Mouse (Mus musculus): Measurements from ENCODE around the gene Snapc1. TPM values are rescaled to one million over a fixed set of nuclear protein-coding genes. Genes with fewer than 3 reads are reported as not detected.

The Snapc1 gene
- polyA plus RNA-seq, 1 experiment from 2014 or later: 9.5 TPM

- H3K27ac ChIP-seq: no peak overlapping the region
- no peaks in the 10 kb centered on the region for H3K9me3 ChIP-seq (replicated peaks)
- no peak overlapping the region for H3K4me2 ChIP-seq
- peaks cover 24% of the 10 kb centered on the region for H3K4me1 ChIP-seq
- no peaks in the 10 kb centered on the region for H3K27me3 ChIP-seq (replicated peaks)
- no peak for ATAC-seq
- no peak overlapping the region for H3K4me3 ChIP-seq
- no peak overlapping the region for H3K9ac ChIP-seq
- WGBS (ENCODE audit: insufficient replicate concordance): 53% methylated on average over 5 of the region's 5 CpGs
- H3K36me3 ChIP-seq: no peaks in the 10 kb centered on the region
Observed at GRCm38 (mm10) chr12:73954785-73955184, 9.5 kb upstream of the Snapc1 start.

- no peak overlapping the region for H3K4me3 ChIP-seq
- no peaks in the 10 kb centered on the region for H3K9me3 ChIP-seq (replicated peaks)
- no peaks in the 10 kb centered on the region for H3K27me3 ChIP-seq (replicated peaks)
- no peaks in the 10 kb centered on the region for H3K36me3 ChIP-seq
- no peak overlapping the region for H3K9ac ChIP-seq
- WGBS (ENCODE audit: insufficient replicate concordance): 81% methylated on average over 3 of the region's 3 CpGs
- ATAC-seq: no peak
- H3K4me1 ChIP-seq: peaks cover 21% of the 10 kb centered on the region
- no peak overlapping the region for H3K4me2 ChIP-seq
- no peak overlapping the region for H3K27ac ChIP-seq
Observed at GRCm38 (mm10) chr12:73957676-73958075, 6.6 kb upstream of the Snapc1 start.

GRCm38 (mm10) chr12:73958830-73959229 is 5.5 kb upstream of the Snapc1 start:
- Histone ChIP-seq H3K4me1 (peaks cover 15% of the 10 kb centered on the region), H3K4me3 (no peak overlapping the region), H3K27me3 (replicated peaks) (no peaks in the 10 kb centered on the region), H3K27ac (no peak overlapping the region), H3K36me3 (no peaks in the 10 kb centered on the region), H3K9me3 (replicated peaks) (no peaks in the 10 kb centered on the region), H3K9ac (no peak overlapping the region), H3K4me2 (no peak overlapping the region)
- 64% methylated on average over 2 of the region's 2 CpGs for WGBS (ENCODE audit: insufficient replicate concordance)
- no peak for ATAC-seq

- WGBS (ENCODE audit: insufficient replicate concordance): 89% methylated on average over 8 of the region's 8 CpGs
- no peak overlapping the region for H3K4me2 ChIP-seq
- peaks cover 13% of the 10 kb centered on the region for H3K4me1 ChIP-seq
- no peak overlapping the region for H3K4me3 ChIP-seq
- no peak for ATAC-seq
- no peak overlapping the region for H3K9ac ChIP-seq
- no peaks in the 10 kb centered on the region for H3K27me3 ChIP-seq (replicated peaks)
- no peak overlapping the region for H3K27ac ChIP-seq
- peaks cover 57% of the 10 kb centered on the region for H3K36me3 ChIP-seq
- 0 out of 2 replicates have a peak, but pooled peaks cover 4% of the 10 kb centered on the region for H3K9me3 ChIP-seq (replicated peaks)
Observed at GRCm38 (mm10) chr12:73969142-73969541, 4.9 kb downstream of the Snapc1 start.

GRCm38 (mm10) chr12:73974584-73974983 is 10.3 kb downstream of the Snapc1 start:
- WGBS (ENCODE audit: insufficient replicate concordance): 85% methylated on average over 6 of the region's 6 CpGs
- H3K9ac ChIP-seq: no peak overlapping the region
- 0 out of 2 replicates have a peak, but pooled peaks cover 4% of the 10 kb centered on the region for H3K9me3 ChIP-seq (replicated peaks)
- H3K4me1 ChIP-seq: no peaks in the 10 kb centered on the region
- no peaks in the 10 kb centered on the region for H3K27me3 ChIP-seq (replicated peaks)
- H3K27ac ChIP-seq: no peak overlapping the region
- no peak for ATAC-seq
- peaks cover 75% of the 10 kb centered on the region for H3K36me3 ChIP-seq
- H3K4me3 ChIP-seq: no peak overlapping the region
- H3K4me2 ChIP-seq: no peak overlapping the region

GRCm38 (mm10) chr12:73978144-73978543 is 13.9 kb downstream of the Snapc1 start:
- Histone ChIP-seq H3K27ac (no peak overlapping the region), H3K4me2 (no peak overlapping the region), H3K4me3 (no peak overlapping the region), H3K9ac (no peak overlapping the region), H3K27me3 (replicated peaks) (no peaks in the 10 kb centered on the region), H3K9me3 (replicated peaks) (no peaks in the 10 kb centered on the region), H3K36me3 (peaks cover 67% of the 10 kb centered on the region), H3K4me1 (no peaks in the 10 kb centered on the region)
- no peak for ATAC-seq
- 76% methylated on average over 3 of the region's 3 CpGs for WGBS (ENCODE audit: insufficient replicate concordance)

GRCm38 (mm10) chr12:73979667-73980066 is 15.4 kb downstream of the Snapc1 start:
- no peaks in the 10 kb centered on the region for H3K9me3 ChIP-seq (replicated peaks)
- no peaks in the 10 kb centered on the region for H3K27me3 ChIP-seq (replicated peaks)
- no peaks in the 10 kb centered on the region for H3K4me1 ChIP-seq
- H3K9ac ChIP-seq: no peak overlapping the region
- no peak overlapping the region for H3K4me3 ChIP-seq
- WGBS (ENCODE audit: insufficient replicate concordance): 77% methylated on average over 5 of the region's 5 CpGs
- no peak overlapping the region for H3K4me2 ChIP-seq
- H3K36me3 ChIP-seq: peaks cover 69% of the 10 kb centered on the region
- ATAC-seq: no peak
- H3K27ac ChIP-seq: no peak overlapping the region

- Histone ChIP-seq H3K4me2 (no peak overlapping the region), H3K4me3 (no peak overlapping the region), H3K9me3 (replicated peaks) (no peaks in the 10 kb centered on the region), H3K27ac (no peak overlapping the region), H3K27me3 (replicated peaks) (no peaks in the 10 kb centered on the region), H3K4me1 (no peaks in the 10 kb centered on the region), H3K9ac (no peak overlapping the region), H3K36me3 (peaks cover 68% of the 10 kb centered on the region)
- ATAC-seq: no peak
- 84% methylated on average over 14 of the region's 14 CpGs for WGBS (ENCODE audit: insufficient replicate concordance)
Observed at GRCm38 (mm10) chr12:73982533-73982932, 18.3 kb downstream of the Snapc1 start.

GRCm38 (mm10) chr12:73986299-73986698 is 22.0 kb downstream of the Snapc1 start:
- Histone ChIP-seq H3K4me2 (no peak overlapping the region), H3K4me3 (no peak overlapping the region), H3K27me3 (replicated peaks) (no peaks in the 10 kb centered on the region), H3K9me3 (replicated peaks) (no peaks in the 10 kb centered on the region), H3K27ac (no peak overlapping the region), H3K36me3 (peaks cover 38% of the 10 kb centered on the region), H3K4me1 (no peaks in the 10 kb centered on the region), H3K9ac (no peak overlapping the region)
- no peak for ATAC-seq
- WGBS (ENCODE audit: insufficient replicate concordance): 87% methylated on average over 7 of the region's 7 CpGs

- no peak for ATAC-seq
- H3K27ac ChIP-seq: no peak overlapping the region
- no peak overlapping the region for H3K4me2 ChIP-seq
- no peak overlapping the region for H3K9ac ChIP-seq
- H3K27me3 ChIP-seq (replicated peaks): no peaks in the 10 kb centered on the region
- WGBS (ENCODE audit: insufficient replicate concordance): 77% methylated on average over 4 of the region's 4 CpGs
- H3K9me3 ChIP-seq (replicated peaks): no peaks in the 10 kb centered on the region
- no peak overlapping the region for H3K4me3 ChIP-seq
- H3K4me1 ChIP-seq: no peaks in the 10 kb centered on the region
- peaks cover 22% of the 10 kb centered on the region for H3K36me3 ChIP-seq
Observed at GRCm38 (mm10) chr12:73988393-73989008, 24.2 kb downstream of the Snapc1 start.

- H3K27me3 ChIP-seq (replicated peaks): peaks cover 2% of the 10 kb centered on the region; the same call in 1 of the 2 replicates
- no peak overlapping the region for H3K9ac ChIP-seq
- H3K4me3 ChIP-seq: no peak overlapping the region
- no peak overlapping the region for H3K4me2 ChIP-seq
- peaks cover 16% of the 10 kb centered on the region for H3K36me3 ChIP-seq
- no peak for ATAC-seq
- no peak overlapping the region for H3K27ac ChIP-seq
- no peaks in the 10 kb centered on the region for H3K9me3 ChIP-seq (replicated peaks)
- H3K4me1 ChIP-seq: no peaks in the 10 kb centered on the region
Observed at GRCm38 (mm10) chr12:73989594-73989993, 25.3 kb downstream of the Snapc1 start.

GRCm38 (mm10) chr12:73996906-73997296 is 32.6 kb downstream of the Snapc1 start:
- Histone ChIP-seq H3K4me3 (no peak overlapping the region), H3K27me3 (replicated peaks) (peaks cover 59% of the 10 kb centered on the region), H3K4me2 (no peak overlapping the region), H3K9me3 (replicated peaks) (no peaks in the 10 kb centered on the region), H3K27ac (no peak overlapping the region), H3K9ac (no peak overlapping the region), H3K4me1 (no peaks in the 10 kb centered on the region), H3K36me3 (no peaks in the 10 kb centered on the region)
- 48% methylated on average over 12 of the region's 12 CpGs for WGBS (ENCODE audit: insufficient replicate concordance)
- no peak for ATAC-seq

Data from liver, embryonic 12.5 days (tissue).